Mouse (Mus musculus) heart, adult 2 months (tissue): ENCODE measurements at regions not wholly inside any gene's neighbourhood (a gene's known extent, or its start where the extent isn't known, plus 50 kb on each side); places are given as distances from the start of the nearest gene placed in this dataset.

Source experiments
- CTCF ChIP-seq: fragments of 200-600 bp; IDR thresholded peaks from 2 replicates; pipeline ENCODE4 v1.8.1; 2022; ENCODE audit warnings: antibody characterized with exemption, mild to moderate bottlenecking, moderate library complexity
- EP300 ChIP-seq: fragments of 200-500 bp; IDR thresholded peaks from 2 replicates; pipeline ENCODE4 v1.6.1; 2011; ENCODE audit warnings: low read depth, low read length, control low read depth; ENCODE audit not compliant: insufficient read depth

- no peak for TF ChIP-seq CTCF
- TF ChIP-seq EP300: no peak
These were observed 148.6 kb downstream of the Ddx11 start for GRCm38 (mm10) chr17:66271906-66272305.
